Mouse (Mus musculus) thymus, adult 2 months (tissue): Measurements from ENCODE around the gene Mrpl45.

Experiments
- CTCF ChIP-seq: fragments of 200-500 bp; IDR thresholded peaks from 2 replicates; pipeline ENCODE4 v1.5.1; 2012; ENCODE audit warnings: mild to moderate bottlenecking, control low read depth, low read length, moderate library complexity, borderline replicate concordance; ENCODE audit not compliant: control insufficient read depth, poor library complexity, insufficient read depth; ENCODE audit errors: extremely low read depth
- POLR2A ChIP-seq: fragments of 200-500 bp; IDR thresholded peaks from 2 replicates; pipeline ENCODE4 v1.6.1; 2012; ENCODE audit warnings: mild to moderate bottlenecking, low read length, control low read depth, moderate library complexity; ENCODE audit not compliant: control insufficient read depth, poor library complexity, insufficient read depth; ENCODE audit errors: extremely low read depth

DNA sequence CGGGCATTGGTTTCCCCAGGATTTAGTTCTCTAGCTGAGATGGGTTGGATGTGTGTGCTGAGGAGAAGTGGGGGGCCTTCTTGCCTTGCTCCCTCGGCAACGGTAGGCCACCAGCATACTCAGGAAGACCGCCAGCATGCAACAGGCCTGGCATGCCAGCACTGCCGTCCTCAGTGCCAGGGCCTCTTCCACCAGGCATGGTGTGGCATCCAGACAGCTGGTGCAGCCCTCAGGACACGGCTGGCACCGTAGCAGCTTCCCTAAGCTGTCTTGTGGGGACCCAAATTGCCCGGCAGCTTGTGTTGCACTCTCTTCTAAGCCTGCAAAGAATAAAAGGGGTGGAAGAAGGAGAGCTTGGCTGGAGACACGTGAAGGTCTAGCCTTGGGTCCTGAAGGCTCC is 30.9 kb downstream of the Mrpl45 start:
- TF ChIP-seq POLR2A (no peak), CTCF (no peak)
